ENCODE assay signal across 10 mouse cellular contexts in the genomic region with DNA sequence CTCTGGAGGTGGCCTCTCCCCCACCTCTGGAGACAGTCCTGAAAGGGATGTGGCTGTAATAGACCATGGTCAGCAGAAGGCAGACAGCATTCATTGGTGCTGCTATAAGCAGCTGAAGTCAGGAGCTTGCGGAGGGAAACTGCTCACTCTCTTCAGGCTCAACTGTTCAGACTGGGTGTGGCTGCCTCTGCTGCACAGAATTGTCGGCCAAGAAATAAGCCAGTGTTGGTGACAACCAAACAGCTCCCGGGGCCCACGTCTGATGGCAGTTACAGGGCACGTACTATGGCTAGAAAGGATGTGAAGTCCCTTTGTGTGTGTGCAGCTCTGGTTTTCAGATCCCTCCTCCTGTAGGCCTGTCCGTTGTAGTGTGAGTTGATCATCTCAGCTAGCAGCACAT. TPM values are rescaled to one million over a fixed set of nuclear protein-coding genes. Genes with fewer than 3 reads are reported as not detected.
DNase-seq lines count a peak whose midpoint lies in the region; ATAC-seq and TF ChIP-seq lines count a peak whose summit lies in the region.
"Had no signal": no experiment of that assay in that cellular context is flagged by ENCODE, and none has a peak within 500 bp of the region (broad histone marks: within the 10 kb centered on the region; RNA-seq: fewer than 3 reads in every experiment).

No protein-coding gene starts in this region.

- no peak for TF ChIP-seq POLR2A in cerebellum, adult 2 months (IDR thresholded peaks at IDR 0.05; ENCODE audit: borderline replicate concordance, insufficient read depth, low read length)

- peaks cover 54% of the 10 kb centered on the region for H3K27me3 ChIP-seq in forebrain, embryonic 10.5 days (ENCODE audit: poor library complexity, severe bottlenecking)
- no peaks in the 10 kb centered on the region for H3K27me3 ChIP-seq in forebrain, embryonic 13.5 days
- H3K27me3 ChIP-seq in limb, embryonic 15.5 days = 0 out of 2 replicates have a peak, but pooled peaks cover 5% of the 10 kb centered on the region
- H3K27me3 ChIP-seq in limb, embryonic 10.5 days (ENCODE audit: low read depth, poor library complexity, severe bottlenecking) = peaks cover 63% of the 10 kb centered on the region
- H3K27me3 ChIP-seq in heart, embryonic 14.5 days (ENCODE audit: control insufficient read depth, insufficient read depth, low read length) = no peaks in the 10 kb centered on the region
- H3K27me3 ChIP-seq in midbrain, embryonic 14.5 days (ENCODE audit: control insufficient read depth, insufficient read depth, low read length) = no peaks in the 10 kb centered on the region
- no peaks in the 10 kb centered on the region for H3K27me3 ChIP-seq in cerebellum, adult 2 months (ENCODE audit: control insufficient read depth, insufficient read depth, low read length)

- no peak for DNase-seq in forebrain, embryonic 10.5 days (ENCODE audit: extremely low spot score, low spot score)
- DNase-seq in limb, embryonic 10.5 days (ENCODE audit: low spot score) = no peak
- DNase-seq in midbrain, embryonic 14.5 days = no peak
- no peak for DNase-seq in cerebellum, adult 2 months
- no peak for DNase-seq in gastrocnemius, postnatal 4 days (ENCODE audit: low spot score in 2 of 2)
- DNase-seq: B cell, adult 2 months; cerebellum, adult 11 months had no signal

- no peak overlapping the region for H3K4me2 ChIP-seq in forebrain, embryonic 13.5 days
- no peak overlapping the region for H3K4me2 ChIP-seq in limb, embryonic 15.5 days
- H3K4me2 ChIP-seq in heart, embryonic 14.5 days (ENCODE audit: low read length) = no peak overlapping the region
- H3K4me2 ChIP-seq in midbrain, embryonic 14.5 days (ENCODE audit: low read length) = no peak overlapping the region

- no peaks in the 10 kb centered on the region for H3K36me3 ChIP-seq in forebrain, embryonic 10.5 days (replicated peaks)
- H3K36me3 ChIP-seq in forebrain, embryonic 13.5 days (ENCODE audit: poor library complexity, severe bottlenecking) = no peaks in the 10 kb centered on the region
- H3K36me3 ChIP-seq in limb, embryonic 15.5 days = no peaks in the 10 kb centered on the region
- H3K36me3 ChIP-seq in limb, embryonic 10.5 days = no peaks in the 10 kb centered on the region
- H3K36me3 ChIP-seq in heart, embryonic 14.5 days (ENCODE audit: control insufficient read depth, insufficient read depth, low read length) = no peaks in the 10 kb centered on the region
- no peaks in the 10 kb centered on the region for H3K36me3 ChIP-seq in midbrain, embryonic 14.5 days (ENCODE audit: control insufficient read depth, insufficient read depth, low read length)

- ATAC-seq in forebrain, embryonic 13.5 days = no peak
- ATAC-seq in limb, embryonic 15.5 days (ENCODE audit: insufficient number of reproducible peaks, low FRiP score, low TSS enrichment, low read depth) = no peak
- no peak for ATAC-seq in heart, embryonic 14.5 days (ENCODE audit: insufficient number of reproducible peaks, insufficient read depth, low FRiP score, low read depth)
- no peak for ATAC-seq in midbrain, embryonic 14.5 days (ENCODE audit: low FRiP score, low TSS enrichment)

- H3K9ac ChIP-seq in forebrain, embryonic 13.5 days = no peak overlapping the region
- no peak overlapping the region for H3K9ac ChIP-seq in limb, embryonic 15.5 days
- peak overlapping the region; percentile 27; the same call in 1 of the 2 replicates for H3K9ac ChIP-seq in heart, embryonic 14.5 days (ENCODE audit: low read length)
- H3K9ac ChIP-seq in midbrain, embryonic 14.5 days (replicated peaks; ENCODE audit: low read length) = no peak overlapping the region

- no peak overlapping the region for H3K4me3 ChIP-seq in forebrain, embryonic 10.5 days
- H3K4me3 ChIP-seq in forebrain, embryonic 13.5 days = no peak overlapping the region
- H3K4me3 ChIP-seq in limb, embryonic 15.5 days = no peak overlapping the region
- no peak overlapping the region for H3K4me3 ChIP-seq in limb, embryonic 10.5 days
- no peak overlapping the region for H3K4me3 ChIP-seq in heart, embryonic 14.5 days (ENCODE audit: control insufficient read depth in 1 of 2, insufficient read depth in 1 of 2, low read depth in 1 of 2, low read length in 2 of 2)
- H3K4me3 ChIP-seq in midbrain, embryonic 14.5 days (replicated peaks; ENCODE audit: low read depth, low read length) = no peak overlapping the region
- no peak overlapping the region for H3K4me3 ChIP-seq in cerebellum, adult 2 months (replicated peaks; ENCODE audit: insufficient read depth, low read depth, low read length)

- 80% methylated on average over 6 of the region's 6 CpGs for WGBS in forebrain, embryonic 10.5 days
- 60% methylated on average over 6 of the region's 6 CpGs for WGBS in forebrain, embryonic 13.5 days
- 48% methylated on average over 6 of the region's 6 CpGs for WGBS in limb, embryonic 15.5 days
- 72% methylated on average over 6 of the region's 6 CpGs for WGBS in limb, embryonic 10.5 days
- WGBS in heart, embryonic 14.5 days = 46% methylated on average over 6 of the region's 6 CpGs
- 68% methylated on average over 6 of the region's 6 CpGs for WGBS in midbrain, embryonic 14.5 days
- 51% methylated on average over 6 of the region's 6 CpGs for WGBS in cerebellum, adult 2 months

- H3K4me1 ChIP-seq in forebrain, embryonic 10.5 days = peaks cover 67% of the 10 kb centered on the region
- H3K4me1 ChIP-seq in forebrain, embryonic 13.5 days = peaks cover 80% of the 10 kb centered on the region
- H3K4me1 ChIP-seq in limb, embryonic 15.5 days = peaks cover 42% of the 10 kb centered on the region
- H3K4me1 ChIP-seq in limb, embryonic 10.5 days = peaks cover 67% of the 10 kb centered on the region
- H3K4me1 ChIP-seq in heart, embryonic 14.5 days (ENCODE audit: control insufficient read depth in 2 of 2, insufficient read depth in 2 of 2, low read length in 2 of 2) = peaks cover 23 to 29% of the 10 kb centered on the region in 2 experiments
- peaks cover 47% of the 10 kb centered on the region for H3K4me1 ChIP-seq in midbrain, embryonic 14.5 days (ENCODE audit: control insufficient read depth, insufficient read depth, low read length)
- peaks cover 44% of the 10 kb centered on the region for H3K4me1 ChIP-seq in cerebellum, adult 2 months (ENCODE audit: control insufficient read depth, insufficient read depth, low read length)

- peak overlapping the region; percentile 44; the same call in 1 of the 2 replicates for H3K27ac ChIP-seq in forebrain, embryonic 10.5 days
- no peak overlapping the region; the same call in 1 of the 2 replicates for H3K27ac ChIP-seq in forebrain, embryonic 13.5 days
- H3K27ac ChIP-seq in limb, embryonic 15.5 days = 0 out of 2 replicates have a peak overlapping the region, but pooled peaks have one; percentile 33
- no peak overlapping the region; the same call in 1 of the 2 replicates for H3K27ac ChIP-seq in limb, embryonic 10.5 days
- H3K27ac ChIP-seq in heart, embryonic 14.5 days (replicated peaks in 1 of 2; ENCODE audit: control insufficient read depth in 1 of 2, insufficient read depth in 1 of 2, low read depth in 2 of 2, low read length in 2 of 2) = peak overlapping the region in 1 of 2 experiments; percentile 21; a peak in 1 of 4 replicates
- 0 out of 2 replicates have a peak overlapping the region, but pooled peaks have one; percentile 10 for H3K27ac ChIP-seq in midbrain, embryonic 14.5 days (replicated peaks; ENCODE audit: low read depth, low read length)
- no peak overlapping the region for H3K27ac ChIP-seq in cerebellum, adult 2 months (ENCODE audit: insufficient read depth, low read length)

- H3K9me3 ChIP-seq in forebrain, embryonic 10.5 days = no peaks in the 10 kb centered on the region
- H3K9me3 ChIP-seq in forebrain, embryonic 13.5 days (replicated peaks) = no peaks in the 10 kb centered on the region
- H3K9me3 ChIP-seq in limb, embryonic 15.5 days = no peaks in the 10 kb centered on the region
- no peaks in the 10 kb centered on the region for H3K9me3 ChIP-seq in limb, embryonic 10.5 days (replicated peaks)
- H3K9me3 ChIP-seq in heart, embryonic 14.5 days (ENCODE audit: control insufficient read depth, low read length) = no peaks in the 10 kb centered on the region
- H3K9me3 ChIP-seq in midbrain, embryonic 14.5 days (ENCODE audit: control insufficient read depth, low read length) = no peaks in the 10 kb centered on the region

- TF ChIP-seq CTCF in cerebellum, adult 2 months (IDR thresholded peaks at IDR 0.05; ENCODE audit: borderline replicate concordance, insufficient read depth, low read depth, low read length) = no peak

RNA-seq across cellular contexts. Expression of a gene that starts 30.2 kb away (rescaled TPM):
- polyA plus RNA-seq in forebrain, embryonic 10.5 days (2016; fragmentation: Nextera tagmentation; extraction: Ambion mirVana) = 20.5 and 22.6 TPM in 2 replicates
- polyA plus RNA-seq in forebrain, embryonic 13.5 days (2015; fragmentation: Nextera tagmentation; extraction: Ambion mirVana) = 54.2 and 54.8 TPM in 2 replicates
- 36.0 and 38.5 TPM in 2 replicates for polyA plus RNA-seq in limb, embryonic 15.5 days (2015; fragmentation: Nextera tagmentation; extraction: Ambion mirVana)
- polyA plus RNA-seq in limb, embryonic 10.5 days (2016; fragmentation: Nextera tagmentation; extraction: Ambion mirVana) = 11.9 and 22.6 TPM in 2 replicates
- polyA plus RNA-seq in heart, embryonic 14.5 days (2014; fragmentation: Nextera tagmentation; extraction: Ambion mirVana) = 32.8 and 36.1 TPM in 2 replicates
- 71.6 and 80.2 TPM in 2 replicates for polyA plus RNA-seq in midbrain, embryonic 14.5 days (2014; fragmentation: Nextera tagmentation; extraction: Ambion mirVana)
- 48.6 and 53.9 TPM in 2 replicates for polyA plus RNA-seq in cerebellum, adult 2 months (2012; rRNA removed)
- 10 to 100 TPM; 43.2 to 44.8 TPM for total RNA-seq in gastrocnemius, postnatal 4 days (2021)

RNA-seq across cellular contexts. Expression of a gene that starts 32.1 kb away (rescaled TPM):
- polyA plus RNA-seq in forebrain, embryonic 10.5 days (2016; fragmentation: Nextera tagmentation; extraction: Ambion mirVana) = 39.1 and 40.4 TPM in 2 replicates
- 46.1 and 53.1 TPM in 2 replicates for polyA plus RNA-seq in forebrain, embryonic 13.5 days (2015; fragmentation: Nextera tagmentation; extraction: Ambion mirVana)
- 22.0 and 23.3 TPM in 2 replicates for polyA plus RNA-seq in limb, embryonic 15.5 days (2015; fragmentation: Nextera tagmentation; extraction: Ambion mirVana)
- 31.8 and 37.7 TPM in 2 replicates for polyA plus RNA-seq in limb, embryonic 10.5 days (2016; fragmentation: Nextera tagmentation; extraction: Ambion mirVana)
- polyA plus RNA-seq in heart, embryonic 14.5 days (2014; fragmentation: Nextera tagmentation; extraction: Ambion mirVana) = 26.6 and 27.1 TPM in 2 replicates
- 42.5 and 61.0 TPM in 2 replicates for polyA plus RNA-seq in midbrain, embryonic 14.5 days (2014; fragmentation: Nextera tagmentation; extraction: Ambion mirVana)
- 122 and 127 TPM in 2 replicates for polyA plus RNA-seq in cerebellum, adult 2 months (2012; rRNA removed)
- 10 to 100 TPM; 21.5 to 31.1 TPM for total RNA-seq in gastrocnemius, postnatal 4 days (2021)

Comparison
In these comparisons a context has a peak if more than half of its experiments do, and no peak if none do; other contexts are left out.
1. H3K27ac ChIP-seq: peak in forebrain, embryonic 10.5 days (single experiment), limb, embryonic 15.5 days (single experiment) and midbrain, embryonic 14.5 days (single experiment); none in forebrain, embryonic 13.5 days (single experiment), limb, embryonic 10.5 days (single experiment) and cerebellum, adult 2 months (single experiment).